Mouse (Mus musculus) E14TG2a.4 (cell line): ENCODE measurements around the gene Il34.

Experiments used
- H3K27me3 ChIP-seq: 2 replicates; pipeline ENCODE4 v1.6.1; 2014; ENCODE audit warnings: low read length, control low read depth; ENCODE audit not compliant: insufficient read depth
- H3K36me3 ChIP-seq: 2 replicates; pipeline ENCODE4 v1.6.1; 2014; ENCODE audit warnings: low read length, control low read depth; ENCODE audit not compliant: insufficient read depth
- H3K4me1 ChIP-seq: replicated peaks from 2 replicates; pipeline ENCODE4 v1.6.1; 2014; ENCODE audit warnings: low read depth, low read length, control low read depth
- H3K4me3 ChIP-seq: replicated peaks from 2 replicates; pipeline ENCODE4 v1.5.1; 2014; ENCODE audit warnings: mild to moderate bottlenecking, low read length
- H3K9me3 ChIP-seq: 2 replicates; pipeline ENCODE4 v1.6.1; 2014; ENCODE audit warnings: low read length, control low read depth
- CTCF ChIP-seq: conservative IDR thresholded peaks from 2 replicates; pipeline ENCODE4 v1.5.1; 2014; ENCODE audit warnings: low read length
- NANOG ChIP-seq: IDR thresholded peaks from 2 replicates; pipeline ENCODE4 v1.6.1; 2014; ENCODE audit warnings: borderline replicate concordance, low read length, mixed read lengths
- POU5F1 ChIP-seq: IDR thresholded peaks from 2 replicates; pipeline ENCODE4 v1.6.1; 2014; ENCODE audit warnings: low read length, borderline replicate concordance

Il34 gene

DNA sequence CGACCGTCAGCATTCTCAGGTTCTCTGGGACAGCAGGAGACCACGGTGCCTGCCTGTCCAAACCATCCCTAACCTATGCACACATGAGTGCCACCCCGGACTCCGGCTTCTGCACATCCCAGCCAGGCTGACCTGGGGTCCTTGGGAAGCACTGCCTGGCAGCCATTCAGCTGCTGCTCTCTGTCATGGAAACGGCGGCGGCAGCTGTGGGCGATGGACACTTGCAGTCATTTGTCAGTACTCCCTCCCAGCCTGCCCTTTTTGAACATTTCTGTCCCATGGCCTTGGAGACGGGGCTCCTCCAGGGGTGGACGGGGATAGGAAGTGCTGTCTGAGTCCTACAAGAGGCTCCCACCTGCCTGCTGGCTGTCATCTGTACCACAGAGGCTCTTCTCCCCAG is 97.3 kb downstream of the Il34 start:
- H3K9me3 ChIP-seq = no peaks in the 10 kb centered on the region
- TF ChIP-seq CTCF = no peak
- TF ChIP-seq POU5F1 = no peak
- no peak for TF ChIP-seq NANOG
- H3K36me3 ChIP-seq = peaks cover 99% of the 10 kb centered on the region
- H3K4me3 ChIP-seq = no peak overlapping the region
- peaks cover 15% of the 10 kb centered on the region for H3K4me1 ChIP-seq
- no peaks in the 10 kb centered on the region for H3K27me3 ChIP-seq

DNA sequence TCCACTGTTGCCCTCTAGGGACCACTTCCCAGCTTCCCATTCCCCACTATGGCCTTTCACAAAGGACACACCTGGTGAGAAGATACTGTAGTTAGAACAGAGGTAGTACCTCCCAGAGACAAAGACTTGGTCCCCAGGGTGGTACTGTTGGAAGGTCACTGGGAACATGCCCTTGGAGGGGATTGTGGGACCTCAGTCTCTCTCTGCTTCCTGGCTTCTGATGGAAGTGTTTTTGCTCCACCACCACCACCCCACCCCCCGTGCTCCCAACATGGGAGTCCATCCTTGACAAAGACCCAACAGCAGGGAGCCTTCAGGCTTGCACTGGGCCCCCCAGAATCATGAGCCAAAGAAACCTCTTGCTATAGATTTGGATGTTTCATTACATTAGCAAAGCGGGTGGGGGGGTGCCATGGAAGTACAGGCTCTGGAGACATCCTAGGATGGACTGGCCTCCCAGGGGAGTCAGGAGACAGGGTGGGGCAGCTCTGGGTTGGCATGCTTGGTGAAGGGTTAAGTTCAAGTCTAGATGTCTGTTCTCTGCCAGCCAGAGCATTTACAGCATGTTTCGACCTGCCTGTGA is 99.3 kb downstream of the Il34 start:
- Histone ChIP-seq H3K4me3 (no peak overlapping the region), H3K27me3 (no peaks in the 10 kb centered on the region), H3K4me1 (peaks cover 18% of the 10 kb centered on the region), H3K9me3 (no peaks in the 10 kb centered on the region), H3K36me3 (peaks cover 99% of the 10 kb centered on the region)
- TF ChIP-seq CTCF = no peak
- no peak for TF ChIP-seq NANOG
- TF ChIP-seq POU5F1 = no peak

DNA sequence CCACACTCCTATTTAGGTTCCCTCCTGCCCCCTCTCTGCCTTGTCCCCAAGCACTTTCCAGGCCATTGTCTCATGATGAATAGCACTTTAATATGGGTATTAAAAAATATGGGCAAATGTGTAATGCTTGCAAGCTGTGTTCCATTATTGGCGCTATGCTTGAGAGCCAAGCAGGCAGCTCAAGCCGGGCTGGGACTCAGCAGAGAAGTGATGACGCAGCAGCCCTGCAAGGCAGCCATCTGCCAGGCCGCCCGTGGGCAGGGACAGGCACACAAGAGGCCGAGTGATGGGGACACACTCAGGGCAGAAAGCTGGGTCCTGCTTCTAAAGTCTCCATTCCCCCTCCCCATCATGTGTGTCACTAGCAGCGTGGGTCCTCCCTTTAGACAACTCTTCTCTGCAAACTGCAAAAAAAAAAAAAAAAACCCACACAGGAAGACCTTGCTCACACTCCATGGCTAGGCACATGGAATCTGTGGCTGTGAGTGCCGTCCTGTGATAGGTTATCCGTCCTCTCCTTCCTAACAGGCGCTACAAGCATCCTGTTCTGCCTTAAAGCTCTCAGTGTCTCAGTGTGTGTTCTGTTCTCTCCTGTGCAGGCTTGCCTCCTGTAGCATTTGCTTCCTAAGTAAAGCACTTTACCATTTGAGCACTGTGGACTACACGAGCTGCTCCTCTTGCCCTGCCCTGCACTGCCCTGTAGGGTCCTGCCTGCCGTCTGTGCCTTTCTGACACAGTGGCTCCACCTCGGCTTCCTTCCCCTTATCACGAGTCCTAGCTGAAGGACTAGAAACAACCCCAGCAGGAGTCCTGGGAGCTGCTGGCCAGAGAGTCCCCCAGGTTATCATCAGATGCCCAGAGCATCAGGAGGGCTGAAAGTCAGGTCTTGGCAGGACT is 100.1 kb downstream of the Il34 start:
- TF ChIP-seq NANOG (no peak), CTCF (no peak), POU5F1 (no peak)
- peaks cover 18% of the 10 kb centered on the region for H3K4me1 ChIP-seq
- H3K27me3 ChIP-seq = no peaks in the 10 kb centered on the region
- peaks cover 99% of the 10 kb centered on the region for H3K36me3 ChIP-seq
- no peak overlapping the region for H3K4me3 ChIP-seq
- no peaks in the 10 kb centered on the region for H3K9me3 ChIP-seq

DNA sequence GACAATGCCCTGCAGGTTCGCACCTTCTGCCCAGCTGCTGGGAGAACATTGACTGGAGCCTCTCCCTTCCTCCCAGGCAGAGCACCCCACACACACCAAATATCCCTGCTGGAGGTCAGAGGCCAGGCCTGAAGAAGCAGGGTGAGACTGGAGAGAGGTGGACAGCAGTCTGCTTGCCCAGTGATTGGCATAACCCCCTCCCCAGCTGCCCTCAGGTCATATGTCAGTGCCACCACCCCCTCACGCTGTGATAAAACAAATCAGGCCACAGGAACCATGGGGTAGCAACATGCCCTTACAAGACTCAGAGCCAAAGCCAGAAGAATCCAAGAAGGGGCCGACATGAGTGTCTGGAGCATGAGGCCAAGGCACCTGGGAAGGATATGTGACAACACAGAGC is 101.6 kb downstream of the Il34 start:
- TF ChIP-seq NANOG = no peak
- no peak for TF ChIP-seq CTCF
- TF ChIP-seq POU5F1 = no peak
- H3K36me3 ChIP-seq = peaks cover 99% of the 10 kb centered on the region
- peaks cover 18% of the 10 kb centered on the region for H3K4me1 ChIP-seq
- H3K27me3 ChIP-seq = no peaks in the 10 kb centered on the region
- H3K4me3 ChIP-seq = no peak overlapping the region
- H3K9me3 ChIP-seq = no peaks in the 10 kb centered on the region

DNA sequence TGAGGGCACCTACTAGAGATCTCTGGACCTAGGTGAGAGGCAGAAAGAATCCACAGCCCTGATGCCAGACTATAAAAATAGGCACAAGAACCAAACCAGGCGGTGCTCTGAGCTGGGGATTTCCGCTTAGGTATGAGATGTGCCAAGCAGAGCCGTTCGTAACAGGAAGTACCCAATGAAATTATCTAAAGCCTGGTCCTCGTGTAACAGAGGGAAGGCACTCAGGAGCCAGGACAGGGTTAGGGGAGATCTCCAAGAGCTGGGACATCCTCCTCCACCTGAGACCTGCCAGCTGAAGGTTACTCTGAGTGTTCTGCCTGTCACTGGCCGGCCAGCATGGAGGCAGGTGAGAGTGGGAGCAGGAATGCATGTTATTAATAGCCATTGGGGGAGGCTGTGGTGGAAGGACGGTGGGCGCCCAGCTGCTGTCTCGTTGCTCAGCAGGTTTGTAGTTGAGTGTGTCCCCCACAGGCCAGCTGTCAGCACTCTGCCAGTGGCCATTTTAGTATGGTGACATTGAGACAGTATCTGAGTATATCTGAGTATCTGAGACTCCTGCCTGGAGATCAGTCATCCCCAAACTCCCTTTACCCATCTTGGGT is 102.2 kb downstream of the Il34 start:
- no peak overlapping the region for H3K4me3 ChIP-seq
- H3K27me3 ChIP-seq = no peaks in the 10 kb centered on the region
- peaks cover 99% of the 10 kb centered on the region for H3K36me3 ChIP-seq
- H3K4me1 ChIP-seq = peaks cover 18% of the 10 kb centered on the region
- TF ChIP-seq CTCF = no peak
- no peak for TF ChIP-seq NANOG
- TF ChIP-seq POU5F1 = no peak
- H3K9me3 ChIP-seq = no peaks in the 10 kb centered on the region

DNA sequence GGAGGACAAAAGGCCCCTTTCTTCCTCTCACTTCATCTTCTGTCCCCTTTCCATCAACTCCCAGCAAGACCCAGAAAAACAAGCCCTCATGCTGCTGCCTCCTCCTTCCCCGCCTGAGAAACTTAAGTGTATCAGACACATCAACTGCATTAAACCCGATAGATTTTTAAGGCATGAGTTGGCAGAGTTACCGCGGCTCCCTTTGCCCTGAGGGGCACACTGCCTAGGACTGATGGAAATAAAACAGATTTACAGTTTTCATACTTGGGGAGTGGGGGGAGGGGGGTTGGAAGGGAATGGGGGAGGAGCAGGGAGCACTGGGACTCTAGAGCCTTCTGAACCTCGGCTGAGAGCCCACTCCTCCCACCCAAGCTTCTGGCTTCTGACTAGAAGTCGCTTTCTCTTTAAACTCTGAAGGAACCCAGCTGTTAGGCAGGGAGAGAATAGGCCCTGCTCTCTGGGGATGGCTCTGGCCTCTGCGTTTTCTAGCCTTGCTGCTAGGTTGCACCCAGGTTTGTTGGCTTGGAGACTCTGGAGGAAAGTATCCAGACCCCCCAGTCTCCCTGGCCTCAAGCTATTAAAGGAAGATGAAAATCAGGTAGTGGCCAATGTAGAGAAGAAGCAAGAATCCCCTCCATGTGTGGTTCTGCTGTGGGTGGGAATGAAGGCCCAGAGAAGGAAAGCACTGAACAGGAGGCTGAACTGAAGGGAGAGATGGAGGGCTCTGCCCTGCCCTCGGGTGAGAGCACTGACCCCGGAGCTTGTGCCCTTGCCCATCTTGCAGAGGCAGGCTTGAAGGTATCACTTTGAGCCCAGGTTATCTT is 102.9 kb downstream of the Il34 start:
- H3K36me3 ChIP-seq = peaks cover 99% of the 10 kb centered on the region
- H3K4me1 ChIP-seq = peaks cover 18% of the 10 kb centered on the region
- H3K9me3 ChIP-seq = no peaks in the 10 kb centered on the region
- TF ChIP-seq POU5F1 = no peak
- no peak for TF ChIP-seq CTCF
- TF ChIP-seq NANOG = no peak
- no peak overlapping the region for H3K4me3 ChIP-seq
- H3K27me3 ChIP-seq = no peaks in the 10 kb centered on the region

DNA sequence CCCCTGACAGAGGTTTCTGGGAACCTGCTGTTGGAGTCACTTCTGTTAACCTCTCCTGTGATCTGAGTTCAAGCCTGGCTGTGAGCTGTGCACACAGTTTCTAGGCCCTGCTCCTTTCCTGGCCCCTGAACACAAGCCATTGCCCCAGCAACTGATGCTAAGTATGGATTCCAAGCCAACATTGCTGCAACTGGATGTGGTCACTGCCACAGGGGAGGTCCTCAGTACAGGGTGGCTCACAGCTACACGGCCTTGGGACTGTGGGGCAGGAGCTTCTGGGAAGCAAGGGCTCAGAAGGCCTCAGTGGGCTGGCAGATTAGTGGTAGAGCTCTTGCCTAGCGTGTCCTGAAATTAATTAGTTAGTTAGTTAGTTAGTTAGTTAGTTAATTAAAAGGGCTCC is 105.2 kb downstream of the Il34 start:
- Histone ChIP-seq H3K36me3 (peaks cover 100% of the 10 kb centered on the region), H3K4me3 (no peak overlapping the region), H3K4me1 (peaks cover 12% of the 10 kb centered on the region), H3K9me3 (no peaks in the 10 kb centered on the region), H3K27me3 (no peaks in the 10 kb centered on the region)
- TF ChIP-seq CTCF (no peak), NANOG (no peak), POU5F1 (no peak)

DNA sequence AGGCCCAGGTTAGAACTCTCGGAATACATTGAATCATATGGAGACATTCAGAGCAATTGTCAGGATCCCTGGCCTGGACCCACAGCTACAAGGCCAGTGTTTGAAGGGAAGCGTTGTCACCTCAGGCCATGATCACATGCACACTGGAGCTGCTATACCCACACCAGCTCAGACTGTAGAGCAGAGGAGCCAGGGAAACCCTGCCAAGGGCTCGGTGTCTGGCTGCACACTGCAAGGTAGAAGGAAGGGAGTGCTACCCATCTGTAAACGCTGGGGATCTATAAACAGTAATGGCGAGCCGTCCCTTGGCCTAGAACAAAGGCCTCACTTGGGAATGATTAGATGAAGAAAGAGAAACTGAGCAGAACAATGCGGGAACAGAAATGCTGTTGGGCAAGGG is 106.2 kb downstream of the Il34 start:
- H3K4me1 ChIP-seq = peaks cover 12% of the 10 kb centered on the region
- H3K27me3 ChIP-seq = no peaks in the 10 kb centered on the region
- TF ChIP-seq CTCF (no peak), NANOG (no peak)
- H3K4me3 ChIP-seq = no peak overlapping the region
- H3K36me3 ChIP-seq = peaks cover 99% of the 10 kb centered on the region
- H3K9me3 ChIP-seq = no peaks in the 10 kb centered on the region
